11 mouse cellular contexts compared by ENCODE assay signal in genomic region chr9:71757386-71757785, GRCm38 (mm10).
"Had no signal": no experiment of that assay in that cellular context is flagged by ENCODE, and none has a peak within 500 bp of the region (broad histone marks: within the 10 kb centered on the region; RNA-seq: fewer than 3 reads in every experiment).

No protein-coding gene starts in this region.

- DNase-seq: layer of hippocampus, postnatal 36 days; liver; liver, embryonic 13.5 days; liver, postnatal 0 days; thymus, adult 2 months; thymus, postnatal 25 days had no signal

- H3K27ac ChIP-seq: limb, embryonic 12.5 days; liver, embryonic 13.5 days; lung, embryonic 15.5 days; midbrain, embryonic 13.5 days; neural tube, embryonic 12.5 days had no signal

- H3K4me3 ChIP-seq: kidney, embryonic 15.5 days; limb, embryonic 12.5 days; liver, embryonic 13.5 days; lung, embryonic 15.5 days; midbrain, embryonic 13.5 days; neural tube, embryonic 12.5 days had no signal
